Mouse (Mus musculus): ENCODE results near the gene 9030025P20Rik. TPM values are rescaled to one million over a fixed set of nuclear protein-coding genes. Genes with fewer than 3 reads are reported as not detected.
"Not testable (repeated sequence)": the region's sequence is repeated elsewhere in the genome, so short reads cannot be mapped to it uniquely, and the experiment has no call there.

Gene 9030025P20Rik
- polyA plus RNA-seq, 1 experiment from 2014 or later = 11.2 TPM

GRCm38 (mm10) chr17:14953452-14953851 is 24.8 kb upstream of the 9030025P20Rik start:
- H3K27me3 ChIP-seq = no peaks in the 10 kb centered on the region
- no peak overlapping the region for H3K9ac ChIP-seq
- peaks cover 58% of the 10 kb centered on the region for H3K36me3 ChIP-seq
- H3K4me2 ChIP-seq = no peak overlapping the region
- 86% methylated on average over 8 of the region's 8 CpGs for WGBS
- no peak for ATAC-seq (ENCODE audit: borderline replicate concordance, extremely low read depth, low FRiP score, low TSS enrichment)
- H3K9me3 ChIP-seq = no peaks in the 10 kb centered on the region
- no peaks in the 10 kb centered on the region for H3K4me1 ChIP-seq
- no peak overlapping the region for H3K4me3 ChIP-seq
- no peak overlapping the region for H3K27ac ChIP-seq

GRCm38 (mm10) chr17:14958686-14959327 is 19.5 kb upstream of the 9030025P20Rik start:
- WGBS = 84% methylated on average over 5 of the region's 5 CpGs
- H3K4me3 ChIP-seq = no peak overlapping the region
- H3K9me3 ChIP-seq = no peaks in the 10 kb centered on the region
- ATAC-seq (ENCODE audit: borderline replicate concordance, extremely low read depth, low FRiP score, low TSS enrichment) = no peak
- H3K9ac ChIP-seq = no peak overlapping the region
- H3K36me3 ChIP-seq = peaks cover 17% of the 10 kb centered on the region
- H3K27me3 ChIP-seq = no peaks in the 10 kb centered on the region
- no peak overlapping the region for H3K27ac ChIP-seq
- H3K4me2 ChIP-seq = no peak overlapping the region
- peaks cover 9% of the 10 kb centered on the region for H3K4me1 ChIP-seq

- Histone ChIP-seq H3K9me3 (no peaks in the 10 kb centered on the region), H3K27ac (no peak overlapping the region), H3K36me3 (0 out of 2 replicates have a peak, but pooled peaks cover 7% of the 10 kb centered on the region), H3K9ac (peak overlapping the region; percentile 19), H3K27me3 (no peaks in the 10 kb centered on the region), H3K4me3 (peak overlapping the region; percentile 27), H3K4me2 (peak overlapping the region; percentile 91), H3K4me1 (peaks cover 9% of the 10 kb centered on the region)
- WGBS = 23% methylated on average over 3 of the region's 3 CpGs
- no peak for ATAC-seq (ENCODE audit: borderline replicate concordance, extremely low read depth, low FRiP score, low TSS enrichment)
Observed at GRCm38 (mm10) chr17:14959979-14960378, 18.3 kb upstream of the 9030025P20Rik start.

- Histone ChIP-seq H3K27me3 (no peaks in the 10 kb centered on the region), H3K4me3 (peak overlapping the region; percentile 79), H3K4me1 (peaks cover 9% of the 10 kb centered on the region), H3K9me3 (no peaks in the 10 kb centered on the region), H3K4me2 (peak overlapping the region; percentile 91), H3K36me3 (0 out of 2 replicates have a peak, but pooled peaks cover 5% of the 10 kb centered on the region), H3K27ac (no peak overlapping the region), H3K9ac (peak overlapping the region; percentile 79)
- under 1% methylated on average over 22 of the region's 23 CpGs for WGBS
- 0 out of 2 replicates have a peak, but pooled peaks have one; percentile 3 for ATAC-seq (ENCODE audit: borderline replicate concordance, extremely low read depth, low FRiP score, low TSS enrichment)
Observed at GRCm38 (mm10) chr17:14960520-14960919, 17.7 kb upstream of the 9030025P20Rik start.

- Histone ChIP-seq H3K4me2 (peak within 1 kb of the TSS; percentile 91), H3K4me3 (peak within 1 kb of the TSS; percentile 79), H3K9ac (peak within 1 kb of the TSS; percentile 79), H3K27ac (peak within 1 kb of the TSS; percentile 83)
- ATAC-seq (ENCODE audit: borderline replicate concordance, extremely low read depth, low FRiP score, low TSS enrichment) = peak; percentile 86
- H3K27me3 ChIP-seq, H3K9me3 ChIP-seq, H3K36me3 ChIP-seq, H3K4me1 ChIP-seq: not testable (repeated sequence)
- under 1% methylated on average over 43 of the region's 100 CpGs for WGBS
Observed at GRCm38 (mm10) chr17:14960951-14961556, 17.2 kb upstream of the 9030025P20Rik start, which contains the start of gene Phf10. Phf10 (minus strand) TSS chr17:14961273.

GRCm38 (mm10) chr17:14961557-14962154 is 16.6 kb upstream of the 9030025P20Rik start:
- not testable (repeated sequence) for H3K4me1 ChIP-seq, H3K27me3 ChIP-seq, H3K9me3 ChIP-seq, H3K27ac ChIP-seq, H3K9ac ChIP-seq, H3K4me2 ChIP-seq, H3K36me3 ChIP-seq, H3K4me3 ChIP-seq
- no CpG with 5 or more reads among the region's 44 CpGs for WGBS
- ATAC-seq (ENCODE audit: borderline replicate concordance, extremely low read depth, low FRiP score, low TSS enrichment) = peak; percentile 89

- not testable (repeated sequence) for H3K4me1 ChIP-seq; H3K9me3 ChIP-seq; H3K4me2 ChIP-seq; H3K9ac ChIP-seq; ATAC-seq (ENCODE audit: borderline replicate concordance, extremely low read depth, low FRiP score, low TSS enrichment); H3K27me3 ChIP-seq; H3K36me3 ChIP-seq; H3K4me3 ChIP-seq; H3K27ac ChIP-seq
- no CpG with 5 or more reads among the region's 6 CpGs for WGBS
Observed at GRCm38 (mm10) chr17:14968373-14968913, 9.8 kb upstream of the 9030025P20Rik start.

GRCm38 (mm10) chr17:14977718-14978361 is 428 bp upstream of the 9030025P20Rik start:
- WGBS = 0% methylated on average over 4 of the region's 7 CpGs
- H3K9ac ChIP-seq; H3K36me3 ChIP-seq; H3K4me1 ChIP-seq; H3K27ac ChIP-seq; H3K9me3 ChIP-seq; H3K27me3 ChIP-seq; H3K4me3 ChIP-seq; ATAC-seq (ENCODE audit: borderline replicate concordance, extremely low read depth, low FRiP score, low TSS enrichment): not testable (repeated sequence)
- peak overlapping the region; percentile 31; the same call in 1 of the 2 replicates for H3K4me2 ChIP-seq

- H3K4me3 ChIP-seq; ATAC-seq (ENCODE audit: borderline replicate concordance, extremely low read depth, low FRiP score, low TSS enrichment); H3K9ac ChIP-seq; H3K9me3 ChIP-seq; H3K27me3 ChIP-seq; H3K36me3 ChIP-seq; H3K4me1 ChIP-seq; H3K4me2 ChIP-seq; H3K27ac ChIP-seq: not testable (repeated sequence)
- WGBS = 79% methylated on average over 4 of the region's 5 CpGs
Observed at GRCm38 (mm10) chr17:14990116-14990702, 11.9 kb downstream of the 9030025P20Rik start.

- ATAC-seq (ENCODE audit: borderline replicate concordance, extremely low read depth, low FRiP score, low TSS enrichment) = peak; percentile 83
- not testable (repeated sequence) for H3K4me2 ChIP-seq, H3K27ac ChIP-seq, H3K4me3 ChIP-seq, H3K9ac ChIP-seq, H3K27me3 ChIP-seq, H3K36me3 ChIP-seq, H3K4me1 ChIP-seq, H3K9me3 ChIP-seq
- WGBS = no CpG with 5 or more reads among the region's 98 CpGs
Observed at GRCm38 (mm10) chr17:14992522-14993138, 14.4 kb downstream of the 9030025P20Rik start.

- not testable (repeated sequence) for H3K9me3 ChIP-seq, H3K4me2 ChIP-seq, H3K36me3 ChIP-seq, H3K27me3 ChIP-seq, H3K4me1 ChIP-seq, H3K4me3 ChIP-seq, H3K27ac ChIP-seq, H3K9ac ChIP-seq
- ATAC-seq (ENCODE audit: borderline replicate concordance, extremely low read depth, low FRiP score, low TSS enrichment) = peak; percentile 89
- WGBS = no CpG with 5 or more reads among the region's 47 CpGs
Observed at GRCm38 (mm10) chr17:14993139-14993832, 15.0 kb downstream of the 9030025P20Rik start.

Measured in lung, embryonic 15.5 days (tissue).